Mouse (Mus musculus) small intestine, adult 2 months (tissue): ENCODE measurements around the gene Rnf44.

Experiments
- CTCF ChIP-seq: fragments of 200-500 bp; IDR thresholded peaks from 2 replicates; pipeline ENCODE4 v1.5.1; 2012; ENCODE audit warnings: low read depth, mild to moderate bottlenecking, control low read depth, inconsistent platforms, low read length, moderate library complexity, mixed read lengths; ENCODE audit not compliant: insufficient replicate concordance, insufficient read length; ENCODE audit errors: extremely low read depth
- POLR2A ChIP-seq: fragments of 200-500 bp; IDR thresholded peaks from 2 replicates; pipeline ENCODE4 v1.6.1; 2012; ENCODE audit warnings: low read depth, mild to moderate bottlenecking, control low read depth, inconsistent platforms, low read length, moderate library complexity

GRCm38 (mm10) chr13:54680184-54680853 is 13.4 kb downstream of the Rnf44 start:
- TF ChIP-seq CTCF, result no peak
- no peak for TF ChIP-seq POLR2A
